Mouse (Mus musculus) liver, embryonic 14.5 days (tissue): ENCODE data around the gene Ldb3. TPM values are rescaled to one million over a fixed set of nuclear protein-coding genes. Genes with fewer than 3 reads are reported as not detected.

Experiments
- ATAC-seq: fragments of 200-750 bp; cut with Nextera tagmentation; 2 replicates; pipeline ENCODE4 v1.8.0; 2017; ENCODE audit warnings: moderate number of reproducible peaks, mild to moderate bottlenecking, moderate library complexity; ENCODE audit not compliant: insufficient read depth
- DNase-seq, 3 experiments: peaks; one replicate each; pipeline ENCODE4 v3.0.0-alpha.2; 2012 to 2013; ENCODE audit warnings: low read depth in 3 of 3, low spot score in 3 of 3
- H3K27ac ChIP-seq: fragments of 300-500 bp; sonication (generic); 2 replicates; pipeline ENCODE4 v1.5.1; 2014; ENCODE audit warnings: moderate library complexity, mild to moderate bottlenecking, control low read depth, inconsistent platforms
- H3K27me3 ChIP-seq: fragments of 300-500 bp; sonication (generic); 2 replicates; pipeline ENCODE4 v1.6.1; 2014; ENCODE audit warnings: mild to moderate bottlenecking, low read length, moderate library complexity; ENCODE audit not compliant: control insufficient read depth, insufficient read depth
- H3K36me3 ChIP-seq: fragments of 300-500 bp; sonication (generic); replicated peaks from 2 replicates; pipeline ENCODE4 v1.6.1; 2014; ENCODE audit warnings: low read depth; ENCODE audit not compliant: control insufficient read depth, insufficient read depth
- H3K4me1 ChIP-seq, 2 experiments: fragments of 200-500 bp in 1 of 2; fragments of 300-500 bp in 1 of 2; sonication (generic) in 1 of 2; replicated peaks; 2 replicates each; pipeline ENCODE4 v1.6.1; 2012 to 2014; ENCODE audit warnings: antibody characterized with exemption in 1 of 2, inconsistent platforms in 1 of 2, low read length in 1 of 2; ENCODE audit not compliant: control insufficient read depth in 2 of 2, insufficient read depth in 2 of 2
- H3K4me2 ChIP-seq: fragments of 300-500 bp; sonication (generic); 2 replicates; pipeline ENCODE4 v1.6.1; 2014; ENCODE audit warnings: low read depth, mild to moderate bottlenecking, control low read depth, moderate library complexity
- H3K4me3 ChIP-seq, 2 experiments: fragments of 200-500 bp in 1 of 2; fragments of 300-500 bp in 1 of 2; sonication (generic) in 1 of 2; 2 replicates each; pipeline ENCODE4 v1.5.1; 2012 to 2014; ENCODE audit warnings: low read depth in 2 of 2, low read length in 2 of 2, mild to moderate bottlenecking in 2 of 2, control low read depth in 1 of 2, inconsistent platforms in 1 of 2, moderate library complexity in 1 of 2; ENCODE audit not compliant: insufficient read depth in 1 of 2
- H3K9ac ChIP-seq: fragments of 300-500 bp; sonication (generic); replicated peaks from 2 replicates; pipeline ENCODE4 v1.6.1; 2014; ENCODE audit warnings: mild to moderate bottlenecking, control low read depth, moderate library complexity
- H3K9me3 ChIP-seq: fragments of 300-500 bp; sonication (generic); 2 replicates; pipeline ENCODE4 v1.6.1; 2016; ENCODE audit warnings: low read length, mixed read lengths; ENCODE audit not compliant: control insufficient read depth
- CTCF ChIP-seq: IDR thresholded peaks from 2 replicates; pipeline ENCODE4 v1.5.1; 2016; ENCODE audit warnings: antibody characterized with exemption, low read depth, control low read depth
- EP300 ChIP-seq: IDR thresholded peaks from 2 replicates; pipeline ENCODE4 v1.6.1; 2016; ENCODE audit warnings: antibody characterized with exemption, low read depth
- WGBS: fragments of 180-500 bp; shearing (Covaris S2); extraction: QIAGEN DNeasy Blood & Tissue Kit; methylation state at CpG from one replicate; pipeline ENCODE4 v1.1.7; 2014; ENCODE audit not compliant: insufficient replicate concordance; 5-methylcytosine and 5-hydroxymethylcytosine counted together
- polyA plus RNA-seq, 2 experiments: library from polyadenylated mRNA; depleted of rRNA in 1 of 2; stranded (reverse) in 1 of 2; unstranded in 1 of 2; fragments of >200 nt; fragmentation: Nextera tagmentation in 1 of 2; extraction: Ambion mirVana in 1 of 2; gene quantifications; 2 replicates each; pipeline versions ENCODE4 v1.2.1 to v1.2.3; 2012 to 2014

The Ldb3 gene
- polyA plus RNA-seq, 2 experiments = 0.05 to 0.07 TPM

GRCm38 (mm10) chr14:34501804-34502474 lies 86.5 kb downstream of the Ldb3 start:
- Histone ChIP-seq H3K27me3 (peaks cover 57% of the 10 kb centered on the region), H3K36me3 (no peaks in the 10 kb centered on the region), H3K9me3 (no peaks in the 10 kb centered on the region), H3K27ac (no peak overlapping the region), H3K4me1 (peaks cover 0 to 2% of the 10 kb centered on the region in 2 experiments; a peak in 1 of 4 replicates), H3K4me2 (peak overlapping the region; percentile 89), H3K9ac (peak overlapping the region; percentile 25), H3K4me3 (peak overlapping the region; percentile 57 to 65)
- DNase-seq (no peak), ATAC-seq (peak; percentile 29; the same call in 1 of the 2 replicates)
- TF ChIP-seq EP300 (no peak), CTCF (no peak)
- under 1% methylated on average over 77 of the region's 77 CpGs for WGBS

DNA sequence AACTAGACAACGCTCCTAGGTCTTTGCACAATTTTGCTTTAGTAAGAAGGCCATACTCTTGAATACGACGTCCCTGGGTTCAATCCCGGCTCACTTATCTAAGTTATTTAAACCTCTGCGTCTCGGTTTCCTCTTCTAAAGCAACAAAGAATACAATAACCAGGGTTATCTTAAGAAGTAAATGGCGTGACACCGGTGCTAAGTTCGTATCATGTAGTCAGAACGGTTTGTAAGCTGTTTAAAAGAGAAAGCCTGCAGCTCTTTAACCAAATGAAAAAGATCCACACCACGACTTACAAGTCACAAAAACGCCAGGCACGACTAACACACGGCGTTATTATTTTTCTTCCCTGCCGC lies 87.1 kb downstream of the Ldb3 start:
- DNase-seq = no peak
- Histone ChIP-seq H3K36me3 (no peaks in the 10 kb centered on the region), H3K9me3 (no peaks in the 10 kb centered on the region), H3K4me1 (peaks cover 0 to 2% of the 10 kb centered on the region in 2 experiments; a peak in 1 of 4 replicates), H3K27ac (no peak overlapping the region), H3K4me2 (peak overlapping the region; percentile 89), H3K27me3 (peaks cover 57% of the 10 kb centered on the region), H3K9ac (no peak overlapping the region; the same call in none of the 2 replicates), H3K4me3 (peak overlapping the region; percentile 57 to 65)
- under 1% methylated on average over 16 of the region's 16 CpGs for WGBS
- ATAC-seq = no peak
- TF ChIP-seq CTCF (no peak), EP300 (no peak)

DNA sequence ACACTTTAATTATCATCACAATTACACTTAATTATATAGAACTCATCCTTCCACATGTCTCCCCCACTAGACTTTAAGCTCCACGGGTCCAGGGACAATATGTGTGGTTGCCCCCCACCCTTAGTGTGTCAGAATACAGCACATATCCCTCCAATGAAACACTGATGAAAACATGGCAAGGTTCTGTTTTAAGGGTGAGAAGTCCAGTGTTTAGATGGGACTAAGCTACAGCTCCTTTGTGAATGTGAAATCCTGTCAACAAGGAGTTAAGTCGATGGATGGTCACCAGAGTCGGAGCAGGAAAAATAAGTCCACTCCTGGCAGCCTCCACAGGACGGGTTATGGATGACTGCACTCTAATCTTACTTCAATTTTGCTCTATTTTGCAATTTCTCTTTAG lies 88.2 kb downstream of the Ldb3 start:
- peaks cover 0 to 2% of the 10 kb centered on the region in 2 experiments; a peak in 1 of 4 replicates for H3K4me1 ChIP-seq
- H3K4me2 ChIP-seq = no peak overlapping the region
- H3K9ac ChIP-seq = no peak overlapping the region
- no peak overlapping the region for H3K4me3 ChIP-seq
- ATAC-seq (no peak), DNase-seq (no peak)
- WGBS = 25% methylated on average over 4 of the region's 4 CpGs
- H3K36me3 ChIP-seq = no peaks in the 10 kb centered on the region
- TF ChIP-seq CTCF (no peak), EP300 (no peak)
- H3K27ac ChIP-seq = no peak overlapping the region
- no peaks in the 10 kb centered on the region for H3K9me3 ChIP-seq
- peaks cover 51% of the 10 kb centered on the region for H3K27me3 ChIP-seq

GRCm38 (mm10) chr14:34499664-34500063 lies 88.8 kb downstream of the Ldb3 start:
- Histone ChIP-seq H3K36me3 (no peaks in the 10 kb centered on the region), H3K4me1 (peaks cover 0 to 2% of the 10 kb centered on the region in 2 experiments; a peak in 1 of 4 replicates), H3K4me3 (no peak overlapping the region), H3K9ac (no peak overlapping the region), H3K9me3 (no peaks in the 10 kb centered on the region), H3K4me2 (no peak overlapping the region), H3K27ac (no peak overlapping the region), H3K27me3 (peaks cover 47% of the 10 kb centered on the region)
- WGBS = 62% methylated on average over 4 of the region's 4 CpGs
- DNase-seq (no peak), ATAC-seq (no peak)
- TF ChIP-seq CTCF (no peak), EP300 (no peak)

DNA sequence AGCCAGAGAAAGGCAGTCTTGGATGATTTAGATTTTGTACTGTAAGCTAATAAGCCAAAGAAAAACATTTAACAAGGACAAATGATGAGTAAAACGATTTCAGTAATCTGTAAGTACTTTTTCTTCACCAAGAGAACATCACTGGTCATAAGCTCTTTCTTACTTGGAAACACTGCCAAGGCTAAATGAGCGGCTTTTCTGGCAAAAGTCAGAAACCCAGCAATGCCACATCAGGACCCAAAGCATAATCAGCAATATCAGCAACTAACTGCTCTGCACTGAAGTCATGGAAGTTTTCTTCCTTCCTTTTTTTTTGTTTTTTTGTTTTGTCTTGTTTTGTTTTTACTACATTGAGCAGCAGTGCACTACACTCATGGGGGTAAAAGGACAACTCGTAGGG lies 91.1 kb downstream of the Ldb3 start:
- H3K9me3 ChIP-seq = no peaks in the 10 kb centered on the region
- peaks cover 27% of the 10 kb centered on the region for H3K27me3 ChIP-seq
- no peak overlapping the region for H3K27ac ChIP-seq
- H3K4me2 ChIP-seq = no peak overlapping the region
- 54% methylated on average over 3 of the region's 3 CpGs for WGBS
- no peaks in the 10 kb centered on the region for H3K36me3 ChIP-seq
- no peak overlapping the region for H3K9ac ChIP-seq
- ATAC-seq = no peak
- H3K4me1 ChIP-seq = 0 out of 4 replicates have a peak, but pooled peaks cover 0 to 2% of the 10 kb centered on the region in 2 experiments
- DNase-seq = no peak
- TF ChIP-seq CTCF (no peak), EP300 (no peak)
- no peak overlapping the region for H3K4me3 ChIP-seq
